Mouse (Mus musculus): ENCODE data around the gene Olfr1555-ps1. TPM values are rescaled to one million over a fixed set of nuclear protein-coding genes. Genes with fewer than 3 reads are reported as not detected.
"Not testable (repeated sequence)": the region's sequence is repeated elsewhere in the genome, so short reads cannot be mapped to it uniquely, and the experiment has no call there.

The Olfr1555-ps1 gene
- polyA plus RNA-seq (2012; rRNA removed), result not detected in 2 replicates
- polyA plus RNA-seq (2014; fragmentation: Nextera tagmentation; extraction: Ambion mirVana), result not detected in 2 replicates

- not testable (repeated sequence) for H3K36me3 ChIP-seq (ENCODE audit: control insufficient read depth, insufficient read depth, low read length); DNase-seq (ENCODE audit: low spot score); ATAC-seq (ENCODE audit: low FRiP score, low read depth); H3K27me3 ChIP-seq (ENCODE audit: control insufficient read depth, insufficient read depth, low read length); H3K9me3 ChIP-seq (ENCODE audit: control insufficient read depth, low read length); H3K4me2 ChIP-seq (replicated peaks; ENCODE audit: low read depth, low read length, severe bottlenecking); H3K9ac ChIP-seq (ENCODE audit: low read depth, low read length, severe bottlenecking); H3K4me1 ChIP-seq (ENCODE audit: control insufficient read depth, insufficient read depth, low read length); H3K27ac ChIP-seq (replicated peaks; ENCODE audit: low read depth, low read length); H3K4me3 ChIP-seq (replicated peaks; ENCODE audit: low read length)
- WGBS, result 48% methylated on average over 1 of the region's 1 CpGs
Measured at GRCm38 (mm10) chr19:12170062-12170599, at the start of gene Olfr1555-ps1. Olfr1555-ps1 (minus strand) TSS chr19:12170112.

DNA sequence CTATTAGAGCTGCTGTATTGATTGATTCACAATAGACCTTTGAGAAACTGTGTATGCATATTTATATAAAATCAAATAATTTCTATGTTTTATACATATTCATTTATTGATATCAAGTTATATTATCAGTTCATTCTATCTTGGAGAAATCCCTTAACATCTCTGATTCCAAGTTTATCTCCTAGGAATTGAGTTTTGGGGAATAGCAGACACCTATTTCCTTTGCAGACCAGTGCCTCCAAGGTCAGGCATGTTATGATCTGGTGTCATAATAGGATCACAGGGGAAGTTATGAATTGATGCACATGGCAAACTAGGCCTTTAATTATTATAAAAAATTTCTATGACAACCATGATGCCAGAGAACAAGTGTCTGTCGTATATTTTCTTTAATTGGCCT lies 30.4 kb upstream of the Olfr1555-ps1 start, which contains the start of gene Olfr1431:
Gene Olfr1431 (plus strand): TSS at position 301 of the 400 bp plus-strand sequence.
- H3K27ac ChIP-seq (replicated peaks; ENCODE audit: low read depth, low read length), result no peak within 1 kb of the TSS
- H3K9ac ChIP-seq (ENCODE audit: low read depth, low read length, severe bottlenecking), result no peak within 1 kb of the TSS
- no peaks in the 10 kb centered on the region for H3K27me3 ChIP-seq (ENCODE audit: control insufficient read depth, insufficient read depth, low read length)
- H3K4me3 ChIP-seq (replicated peaks; ENCODE audit: low read length), result no peak within 1 kb of the TSS
- WGBS, result 76% methylated on average over 1 of the region's 1 CpGs
- H3K4me1 ChIP-seq (ENCODE audit: control insufficient read depth, insufficient read depth, low read length), result no peaks in the 10 kb centered on the region
- H3K4me2 ChIP-seq (replicated peaks; ENCODE audit: low read depth, low read length, severe bottlenecking), result no peak within 1 kb of the TSS
- DNase-seq (ENCODE audit: low spot score) (no peak), ATAC-seq (ENCODE audit: low FRiP score, low read depth) (no peak)
- TF ChIP-seq POLR2A (IDR thresholded peaks at IDR 0.05; ENCODE audit: borderline replicate concordance, extremely low read depth, insufficient read depth, insufficient read length), result no peak
- no peaks in the 10 kb centered on the region for H3K9me3 ChIP-seq (ENCODE audit: control insufficient read depth, low read length)
- no peaks in the 10 kb centered on the region for H3K36me3 ChIP-seq (ENCODE audit: control insufficient read depth, insufficient read depth, low read length)

DNA sequence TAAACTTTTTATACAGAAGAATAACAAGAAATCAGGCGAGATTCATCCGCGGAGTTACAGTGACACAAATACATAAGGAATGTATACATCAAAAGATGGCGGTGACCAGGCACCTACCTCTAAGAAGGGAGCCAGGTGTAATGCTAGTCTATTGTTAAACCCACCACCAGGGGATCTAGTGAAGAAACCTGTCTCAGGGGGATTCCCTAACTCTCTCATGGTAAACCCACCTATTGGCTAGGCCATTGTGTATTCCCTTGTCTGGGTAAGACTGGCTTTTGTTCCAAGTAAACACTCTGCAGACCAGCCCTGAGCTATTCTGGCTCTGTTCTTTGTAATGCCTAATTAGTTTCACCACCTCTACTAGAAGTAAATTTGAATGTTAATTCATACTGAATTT lies 29.2 kb upstream of the Olfr1555-ps1 start:
- not testable (repeated sequence) for H3K36me3 ChIP-seq (ENCODE audit: control insufficient read depth, insufficient read depth, low read length); H3K4me1 ChIP-seq (ENCODE audit: control insufficient read depth, insufficient read depth, low read length); DNase-seq (ENCODE audit: low spot score); H3K4me2 ChIP-seq (replicated peaks; ENCODE audit: low read depth, low read length, severe bottlenecking); H3K9ac ChIP-seq (ENCODE audit: low read depth, low read length, severe bottlenecking); H3K27ac ChIP-seq (replicated peaks; ENCODE audit: low read depth, low read length); H3K27me3 ChIP-seq (ENCODE audit: control insufficient read depth, insufficient read depth, low read length); H3K4me3 ChIP-seq (replicated peaks; ENCODE audit: low read length); H3K9me3 ChIP-seq (ENCODE audit: control insufficient read depth, low read length); ATAC-seq (ENCODE audit: low FRiP score, low read depth)
- 83% methylated on average over 4 of the region's 4 CpGs for WGBS

DNA sequence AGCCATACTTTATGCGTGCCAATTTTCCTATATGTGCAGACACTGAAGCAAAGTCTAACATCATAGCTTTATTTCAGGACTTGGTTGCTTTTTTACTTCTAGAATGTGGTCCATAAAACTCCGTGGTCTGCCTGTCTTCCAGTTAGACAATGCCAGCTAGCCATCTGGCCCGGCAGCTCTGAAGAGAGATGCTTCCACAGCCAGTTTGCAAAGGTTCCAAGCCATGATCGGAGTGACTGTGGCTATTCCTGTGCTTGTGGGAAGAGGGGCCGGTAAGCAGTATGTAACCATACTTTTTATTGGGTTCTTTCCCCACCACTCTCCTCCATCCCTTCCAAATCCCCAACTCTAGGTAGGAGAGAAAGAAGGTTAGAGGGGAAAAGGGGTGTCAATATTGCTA lies 5.5 kb upstream of the Olfr1555-ps1 start:
- not testable (repeated sequence) for DNase-seq (ENCODE audit: low spot score); H3K4me2 ChIP-seq (replicated peaks; ENCODE audit: low read depth, low read length, severe bottlenecking); H3K27me3 ChIP-seq (ENCODE audit: control insufficient read depth, insufficient read depth, low read length); H3K27ac ChIP-seq (replicated peaks; ENCODE audit: low read depth, low read length); H3K4me1 ChIP-seq (ENCODE audit: control insufficient read depth, insufficient read depth, low read length); ATAC-seq (ENCODE audit: low FRiP score, low read depth); H3K4me3 ChIP-seq (replicated peaks; ENCODE audit: low read length); H3K9me3 ChIP-seq (ENCODE audit: control insufficient read depth, low read length); H3K9ac ChIP-seq (ENCODE audit: low read depth, low read length, severe bottlenecking); H3K36me3 ChIP-seq (ENCODE audit: control insufficient read depth, insufficient read depth, low read length)
- 72% methylated on average over 5 of the region's 5 CpGs for WGBS

- no peaks in the 10 kb centered on the region for H3K36me3 ChIP-seq (ENCODE audit: control insufficient read depth, insufficient read depth, low read length)
- no peak overlapping the region for H3K4me2 ChIP-seq (replicated peaks; ENCODE audit: low read depth, low read length, severe bottlenecking)
- no peak for DNase-seq (ENCODE audit: low spot score)
- H3K27ac ChIP-seq (replicated peaks; ENCODE audit: low read depth, low read length), result no peak overlapping the region
- no peak overlapping the region for H3K9ac ChIP-seq (ENCODE audit: low read depth, low read length, severe bottlenecking)
- TF ChIP-seq POLR2A (IDR thresholded peaks at IDR 0.05; ENCODE audit: borderline replicate concordance, extremely low read depth, insufficient read depth, insufficient read length), result no peak
- WGBS, result 84% methylated on average over 3 of the region's 3 CpGs
- no peaks in the 10 kb centered on the region for H3K4me1 ChIP-seq (ENCODE audit: control insufficient read depth, insufficient read depth, low read length)
- ATAC-seq (ENCODE audit: low FRiP score, low read depth), result no peak
- no peaks in the 10 kb centered on the region for H3K9me3 ChIP-seq (ENCODE audit: control insufficient read depth, low read length)
- H3K4me3 ChIP-seq (replicated peaks; ENCODE audit: low read length), result no peak overlapping the region
- H3K27me3 ChIP-seq (ENCODE audit: control insufficient read depth, insufficient read depth, low read length), result no peaks in the 10 kb centered on the region
Measured at GRCm38 (mm10) chr19:12145452-12145851, 24.5 kb downstream of the Olfr1555-ps1 start.

- Histone ChIP-seq H3K27ac (replicated peaks; ENCODE audit: low read depth, low read length) (no peak overlapping the region), H3K27me3 (ENCODE audit: control insufficient read depth, insufficient read depth, low read length) (no peaks in the 10 kb centered on the region), H3K9ac (ENCODE audit: low read depth, low read length, severe bottlenecking) (no peak overlapping the region), H3K4me2 (replicated peaks; ENCODE audit: low read depth, low read length, severe bottlenecking) (no peak overlapping the region), H3K36me3 (ENCODE audit: control insufficient read depth, insufficient read depth, low read length) (no peaks in the 10 kb centered on the region), H3K4me3 (replicated peaks; ENCODE audit: low read length) (no peak overlapping the region), H3K4me1 (ENCODE audit: control insufficient read depth, insufficient read depth, low read length) (no peaks in the 10 kb centered on the region), H3K9me3 (ENCODE audit: control insufficient read depth, low read length) (no peaks in the 10 kb centered on the region)
- DNase-seq (ENCODE audit: low spot score) (peak; percentile 17), ATAC-seq (ENCODE audit: low FRiP score, low read depth) (no peak)
- WGBS, result 23% methylated on average over 1 of the region's 1 CpGs
- no peak for TF ChIP-seq POLR2A (IDR thresholded peaks at IDR 0.05; ENCODE audit: borderline replicate concordance, extremely low read depth, insufficient read depth, insufficient read length)
Measured at GRCm38 (mm10) chr19:12143356-12143755, 26.6 kb downstream of the Olfr1555-ps1 start.
